Mouse (Mus musculus): ENCODE measurements around the gene Grk3. TPM values are rescaled to one million over a fixed set of nuclear protein-coding genes. Genes with fewer than 3 reads are reported as not detected.

The Grk3 gene
- polyA plus RNA-seq, 1 experiment from 2014 or later = 2.9 TPM

- Histone ChIP-seq H3K27me3 (replicated peaks; ENCODE audit: control insufficient read depth, insufficient read depth, low read length) (no peaks in the 10 kb centered on the region), H3K4me1 (replicated peaks; ENCODE audit: control insufficient read depth, insufficient read depth, low read length) (peaks cover 8% of the 10 kb centered on the region; the same call in 1 of the 2 replicates), H3K27ac (ENCODE audit: low read depth, low read length) (no peak overlapping the region), H3K36me3 (ENCODE audit: control insufficient read depth, insufficient read depth) (no peaks in the 10 kb centered on the region), H3K4me2 (replicated peaks; ENCODE audit: low read depth) (no peak overlapping the region), H3K4me3 (ENCODE audit: low read depth, low read length) (no peak overlapping the region), H3K9me3 (ENCODE audit: control insufficient read depth) (no peaks in the 10 kb centered on the region), H3K9ac (ENCODE audit: low read depth, low read length) (no peak overlapping the region)
- WGBS = 41% methylated on average over 5 of the region's 5 CpGs
- no peak for ATAC-seq
- TF ChIP-seq CTCF (IDR thresholded peaks at IDR 0.05; ENCODE audit: low read depth) = no peak
Measured at GRCm38 (mm10) chr5:113026706-113027105, 11.1 kb upstream of the Grk3 start.

DNA sequence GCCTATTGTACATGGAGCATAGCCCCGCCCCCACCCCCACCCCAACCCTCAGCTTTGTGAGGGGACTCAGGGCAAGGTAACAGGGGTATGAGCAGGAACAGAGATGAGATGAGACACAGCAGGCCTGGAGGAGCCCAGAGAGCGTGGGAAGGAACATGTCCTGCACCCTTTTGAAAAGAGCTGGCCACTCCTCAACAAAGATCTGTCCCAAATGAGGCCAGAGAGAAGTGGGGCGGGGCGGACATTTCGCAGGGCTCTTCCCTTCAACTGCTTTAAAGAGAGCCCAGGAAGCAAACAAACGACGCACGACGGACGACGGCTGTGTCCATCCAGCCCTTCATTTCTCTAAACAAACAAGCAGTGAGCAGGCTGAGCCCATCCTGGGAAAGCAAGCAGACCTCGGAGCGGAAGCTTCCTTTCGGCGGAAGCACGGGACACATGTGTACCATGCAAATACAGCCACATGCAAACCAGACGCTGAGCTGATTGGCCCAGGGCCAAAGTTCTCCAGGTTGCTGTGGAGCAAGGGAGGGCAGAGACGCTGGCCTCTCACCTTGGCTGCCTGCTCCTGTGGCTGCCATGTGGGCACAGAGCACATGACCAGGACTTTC is 8.7 kb upstream of the Grk3 start:
- Histone ChIP-seq H3K4me3 (ENCODE audit: low read depth, low read length) (peak overlapping the region; percentile 5; the same call in 1 of the 2 replicates), H3K27me3 (replicated peaks; ENCODE audit: control insufficient read depth, insufficient read depth, low read length) (no peaks in the 10 kb centered on the region), H3K9ac (ENCODE audit: low read depth, low read length) (0 out of 2 replicates have a peak overlapping the region, but pooled peaks have one; percentile 2), H3K36me3 (ENCODE audit: control insufficient read depth, insufficient read depth) (no peaks in the 10 kb centered on the region), H3K9me3 (ENCODE audit: control insufficient read depth) (no peaks in the 10 kb centered on the region), H3K27ac (ENCODE audit: low read depth, low read length) (peak overlapping the region; percentile 52; the same call in 1 of the 2 replicates), H3K4me1 (replicated peaks; ENCODE audit: control insufficient read depth, insufficient read depth, low read length) (peaks cover 8% of the 10 kb centered on the region; the same call in 1 of the 2 replicates), H3K4me2 (replicated peaks; ENCODE audit: low read depth) (peak overlapping the region; percentile 56)
- WGBS = 8% methylated on average over 18 of the region's 18 CpGs
- no peak for TF ChIP-seq CTCF (IDR thresholded peaks at IDR 0.05; ENCODE audit: low read depth)
- peak; percentile 93 for ATAC-seq

DNA sequence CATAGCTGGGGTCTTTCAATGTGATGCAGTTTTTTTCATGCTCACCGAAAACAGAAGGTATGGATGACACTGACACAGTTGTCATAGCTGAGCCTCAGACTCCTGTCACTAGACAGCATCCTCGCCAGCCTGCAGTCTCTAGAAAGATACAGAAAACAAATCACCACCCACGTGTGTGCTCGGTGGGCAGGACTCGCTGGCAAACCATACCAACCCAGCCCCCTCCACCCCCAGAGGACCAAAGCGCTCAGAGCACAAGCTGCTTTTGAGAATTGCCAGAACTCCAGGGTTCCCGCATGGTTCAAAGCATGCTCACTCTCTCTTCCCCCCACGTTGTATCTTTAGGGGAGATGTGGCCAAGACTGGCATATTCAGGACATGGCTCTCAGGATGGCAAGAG is 2.6 kb upstream of the Grk3 start:
- no peak overlapping the region for H3K4me2 ChIP-seq (replicated peaks; ENCODE audit: low read depth)
- WGBS = 58% methylated on average over 8 of the region's 8 CpGs
- H3K9me3 ChIP-seq (ENCODE audit: control insufficient read depth) = no peaks in the 10 kb centered on the region
- no peak for ATAC-seq
- H3K4me1 ChIP-seq (replicated peaks; ENCODE audit: control insufficient read depth, insufficient read depth, low read length) = no peaks in the 10 kb centered on the region; the same call in 1 of the 2 replicates
- no peak overlapping the region for H3K27ac ChIP-seq (ENCODE audit: low read depth, low read length)
- no peak overlapping the region for H3K4me3 ChIP-seq (ENCODE audit: low read depth, low read length)
- H3K27me3 ChIP-seq (replicated peaks; ENCODE audit: control insufficient read depth, insufficient read depth, low read length) = no peaks in the 10 kb centered on the region
- TF ChIP-seq CTCF (IDR thresholded peaks at IDR 0.05; ENCODE audit: low read depth) = no peak
- no peak overlapping the region for H3K9ac ChIP-seq (ENCODE audit: low read depth, low read length)
- H3K36me3 ChIP-seq (ENCODE audit: control insufficient read depth, insufficient read depth) = no peaks in the 10 kb centered on the region

GRCm38 (mm10) chr5:113017004-113017403 is 1.4 kb upstream of the Grk3 start:
- H3K4me1 ChIP-seq (replicated peaks; ENCODE audit: control insufficient read depth, insufficient read depth, low read length) = no peaks in the 10 kb centered on the region; the same call in 1 of the 2 replicates
- no peaks in the 10 kb centered on the region for H3K36me3 ChIP-seq (ENCODE audit: control insufficient read depth, insufficient read depth)
- TF ChIP-seq CTCF (IDR thresholded peaks at IDR 0.05; ENCODE audit: low read depth) = no peak
- no peaks in the 10 kb centered on the region for H3K27me3 ChIP-seq (replicated peaks; ENCODE audit: control insufficient read depth, insufficient read depth, low read length)
- no peak for ATAC-seq
- no peak overlapping the region for H3K4me3 ChIP-seq (ENCODE audit: low read depth, low read length)
- H3K9me3 ChIP-seq (ENCODE audit: control insufficient read depth) = no peaks in the 10 kb centered on the region
- no peak overlapping the region for H3K9ac ChIP-seq (ENCODE audit: low read depth, low read length)
- H3K27ac ChIP-seq (ENCODE audit: low read depth, low read length) = no peak overlapping the region
- WGBS = 77% methylated on average over 1 of the region's 1 CpGs
- H3K4me2 ChIP-seq (replicated peaks; ENCODE audit: low read depth) = no peak overlapping the region

GRCm38 (mm10) chr5:113014808-113015235 is 769 bp downstream of the Grk3 start:
- H3K27ac ChIP-seq (ENCODE audit: low read depth, low read length) = peak overlapping the region; percentile 60; the same call in 1 of the 2 replicates
- no peak for ATAC-seq
- TF ChIP-seq CTCF (IDR thresholded peaks at IDR 0.05; ENCODE audit: low read depth) = peak; percentile 16; the same call in 1 of the 2 replicates
- H3K9me3 ChIP-seq (ENCODE audit: control insufficient read depth) = no peaks in the 10 kb centered on the region
- peak overlapping the region; percentile 81 for H3K4me2 ChIP-seq (replicated peaks; ENCODE audit: low read depth)
- no peaks in the 10 kb centered on the region; the same call in 1 of the 2 replicates for H3K4me1 ChIP-seq (replicated peaks; ENCODE audit: control insufficient read depth, insufficient read depth, low read length)
- no peaks in the 10 kb centered on the region for H3K36me3 ChIP-seq (ENCODE audit: control insufficient read depth, insufficient read depth)
- no peaks in the 10 kb centered on the region for H3K27me3 ChIP-seq (replicated peaks; ENCODE audit: control insufficient read depth, insufficient read depth, low read length)
- peak overlapping the region; percentile 68 for H3K4me3 ChIP-seq (ENCODE audit: low read depth, low read length)
- H3K9ac ChIP-seq (ENCODE audit: low read depth, low read length) = peak overlapping the region; percentile 62
- WGBS = 2% methylated on average over 14 of the region's 14 CpGs

GRCm38 (mm10) chr5:113014111-113014807 is 1.3 kb downstream of the Grk3 start:
- no peak overlapping the region for H3K27ac ChIP-seq (ENCODE audit: low read depth, low read length)
- no peaks in the 10 kb centered on the region; the same call in 1 of the 2 replicates for H3K4me1 ChIP-seq (replicated peaks; ENCODE audit: control insufficient read depth, insufficient read depth, low read length)
- H3K36me3 ChIP-seq (ENCODE audit: control insufficient read depth, insufficient read depth) = no peaks in the 10 kb centered on the region
- H3K9me3 ChIP-seq (ENCODE audit: control insufficient read depth) = no peaks in the 10 kb centered on the region
- 37% methylated on average over 16 of the region's 16 CpGs for WGBS
- H3K4me2 ChIP-seq (replicated peaks; ENCODE audit: low read depth) = peak overlapping the region; percentile 81
- peak overlapping the region; percentile 68 for H3K4me3 ChIP-seq (ENCODE audit: low read depth, low read length)
- ATAC-seq = no peak
- H3K27me3 ChIP-seq (replicated peaks; ENCODE audit: control insufficient read depth, insufficient read depth, low read length) = no peaks in the 10 kb centered on the region
- H3K9ac ChIP-seq (ENCODE audit: low read depth, low read length) = peak overlapping the region; percentile 62; the same call in 1 of the 2 replicates
- no peak for TF ChIP-seq CTCF (IDR thresholded peaks at IDR 0.05; ENCODE audit: low read depth)

All from intestine, postnatal 0 days (tissue).